Mouse (Mus musculus): ENCODE measurements around the gene Odf3l1. TPM values are rescaled to one million over a fixed set of nuclear protein-coding genes. Genes with fewer than 3 reads are reported as not detected.

Odf3l1 gene
- not detected for polyA plus RNA-seq (2017; shearing (Covaris generic))

DNA sequence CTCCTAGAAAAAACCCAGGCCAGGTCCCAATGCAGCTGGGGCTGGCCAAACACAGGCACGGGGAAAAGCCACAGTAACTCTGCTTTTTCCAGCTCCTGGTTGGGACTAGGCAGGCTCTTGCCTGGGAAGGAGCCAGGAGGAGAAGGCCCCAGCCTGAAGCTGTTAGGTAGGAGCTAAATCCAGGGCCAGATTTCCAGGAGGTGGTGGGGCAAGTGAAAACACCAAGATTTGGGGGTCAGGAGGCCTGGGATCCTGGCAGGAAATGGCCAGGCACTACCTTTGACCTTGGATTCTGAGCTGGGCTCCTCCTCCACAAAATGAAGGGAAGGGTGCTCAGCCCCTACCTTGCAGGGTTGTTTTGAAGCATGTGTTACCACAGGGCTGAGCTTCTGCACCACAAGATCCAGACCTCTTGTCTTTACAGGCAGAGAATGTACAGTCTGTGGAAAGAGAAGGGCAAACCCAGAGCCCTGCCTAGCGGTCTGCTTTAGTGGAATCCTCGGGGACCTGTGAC lies at the start of gene Odf3l1:
Gene Odf3l1, minus strand, starts transcription at position 464 of the 514 bp plus-strand sequence.

GRCm38 (mm10) chr9:56864832-56865231 lies 353 bp upstream of the Odf3l1 start, which contains the start of gene Cspg4:
Cspg4 (plus strand) TSS chr9:56865033.

Other genes with a start within 250 kb of the Odf3l1 start
- not detected for gene Lingo1, start 68.2 kb downstream of the Odf3l1 start, polyA plus RNA-seq (2017; shearing (Covaris generic))
- gene Cspg4, start 354 bp upstream of the Odf3l1 start, polyA plus RNA-seq (2017; shearing (Covaris generic)) = not detected
- gene Snx33, start 63.7 kb upstream of the Odf3l1 start, polyA plus RNA-seq (2017; shearing (Covaris generic)) = 16.6 TPM
- gene Imp3, start 72.8 kb upstream of the Odf3l1 start, polyA plus RNA-seq (2017; shearing (Covaris generic)) = 24.7 TPM
- 23.6 TPM for gene Snupn, start 86.2 kb upstream of the Odf3l1 start, polyA plus RNA-seq (2017; shearing (Covaris generic))
- 3.5 TPM for gene Ptpn9, start 130.2 kb upstream of the Odf3l1 start, polyA plus RNA-seq (2017; shearing (Covaris generic))
- gene Sin3a, start 207.4 kb upstream of the Odf3l1 start, polyA plus RNA-seq (2017; shearing (Covaris generic)) = 52.5 TPM